Mouse (Mus musculus) MN1 (cell line): ENCODE measurements around the gene Dot1l.

Experiments
- DNase-seq: peaks from one replicate; pipeline ENCODE4 v3.0.0-alpha.2; 2016; ENCODE audit warnings: low spot score

Dot1l gene

GRCm38 (mm10) chr10:80758651-80759050 is 3.6 kb downstream of the Dot1l start:
- peak; percentile 31 for DNase-seq

- DNase-seq, result no peak
Measured at GRCm38 (mm10) chr10:80760596-80761524, 5.9 kb downstream of the Dot1l start.

- no peak for DNase-seq
Measured at GRCm38 (mm10) chr10:80761821-80762220, 6.8 kb downstream of the Dot1l start.

GRCm38 (mm10) chr10:80763502-80763901 is 8.5 kb downstream of the Dot1l start:
- no peak for DNase-seq

- DNase-seq, result no peak
Measured at GRCm38 (mm10) chr10:80765746-80766145, 10.7 kb downstream of the Dot1l start.

GRCm38 (mm10) chr10:80766161-80766815 is 11.3 kb downstream of the Dot1l start:
- DNase-seq, result no peak

GRCm38 (mm10) chr10:80768365-80768764 is 13.4 kb downstream of the Dot1l start:
- DNase-seq, result no peak

GRCm38 (mm10) chr10:80773816-80774215 is 18.8 kb downstream of the Dot1l start:
- no peak for DNase-seq

- DNase-seq, result peak; percentile 94
Measured at GRCm38 (mm10) chr10:80774549-80774948, 19.5 kb downstream of the Dot1l start.

- DNase-seq, result no peak
Measured at GRCm38 (mm10) chr10:80774981-80775380, 20.0 kb downstream of the Dot1l start.

GRCm38 (mm10) chr10:80775731-80776130 is 20.7 kb downstream of the Dot1l start:
- peak; percentile 48 for DNase-seq

GRCm38 (mm10) chr10:80776358-80776869 is 21.4 kb downstream of the Dot1l start:
- DNase-seq, result no peak

GRCm38 (mm10) chr10:80777123-80777522 is 22.1 kb downstream of the Dot1l start:
- DNase-seq, result no peak

- no peak for DNase-seq
Measured at GRCm38 (mm10) chr10:80779565-80779964, 24.6 kb downstream of the Dot1l start.

- no peak for DNase-seq
Measured at GRCm38 (mm10) chr10:80784302-80784701, 29.3 kb downstream of the Dot1l start.

GRCm38 (mm10) chr10:80784871-80785270 is 29.9 kb downstream of the Dot1l start:
- DNase-seq, result no peak

- no peak for DNase-seq
Measured at GRCm38 (mm10) chr10:80785963-80786362, 31.0 kb downstream of the Dot1l start.

- DNase-seq, result no peak
Measured at GRCm38 (mm10) chr10:80787517-80787916, 32.5 kb downstream of the Dot1l start.

GRCm38 (mm10) chr10:80790761-80791404 is 35.9 kb downstream of the Dot1l start:
- DNase-seq, result no peak

- DNase-seq, result no peak
Measured at GRCm38 (mm10) chr10:80791476-80792174, 36.6 kb downstream of the Dot1l start.

GRCm38 (mm10) chr10:80792175-80793032 is 37.4 kb downstream of the Dot1l start:
- DNase-seq, result peak; percentile 74
